Mouse (Mus musculus): ENCODE measurements at regions not wholly inside any gene's neighbourhood (a gene's known extent, or its start where the extent isn't known, plus 50 kb on each side); places are given as distances from the start of the nearest gene placed in this dataset.
"Not testable (repeated sequence)": the region's sequence is repeated elsewhere in the genome, so short reads cannot be mapped to it uniquely, and the experiment has no call there.

DNA sequence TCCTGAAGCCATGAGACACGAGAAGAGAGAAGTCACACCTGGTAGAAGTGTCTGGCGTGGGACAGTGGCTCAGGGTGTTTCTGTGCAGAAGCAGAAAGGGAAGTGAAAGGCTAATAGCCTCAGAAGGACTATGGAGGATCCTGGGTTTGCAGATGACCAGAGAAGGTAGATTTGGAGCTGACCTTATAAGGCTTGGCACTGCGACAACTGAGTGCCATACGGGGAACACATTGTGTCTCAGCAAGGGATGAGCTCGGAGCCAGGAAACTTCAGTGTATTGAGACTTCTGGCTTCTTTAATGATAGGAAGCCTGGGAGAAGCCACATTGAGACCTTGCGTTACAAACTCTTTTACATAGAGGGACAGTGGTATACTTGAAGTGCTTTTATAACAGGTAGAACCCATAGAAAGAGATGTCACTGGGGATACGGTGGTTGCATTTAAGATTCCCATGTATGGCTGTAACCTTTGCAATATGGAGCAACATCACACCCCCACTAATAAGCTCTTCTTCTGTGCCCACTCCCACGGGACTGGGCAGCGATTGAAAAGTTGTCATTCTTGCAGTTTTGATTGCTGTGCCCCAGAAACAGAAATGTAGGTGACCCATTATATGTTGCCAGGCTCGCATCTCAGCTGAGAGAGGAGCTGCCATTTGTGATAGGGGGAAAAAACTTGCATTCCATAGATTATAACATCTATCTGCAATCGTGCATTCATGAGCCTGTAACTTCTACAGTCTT is 61.8 kb upstream of the Dync1i1 start:
- Histone ChIP-seq H3K4me3 (no peak overlapping the region), H3K9me3 (no peaks in the 10 kb centered on the region), H3K36me3 (replicated peaks) (no peaks in the 10 kb centered on the region), H3K27ac (replicated peaks) (no peak overlapping the region), H3K4me1 (no peaks in the 10 kb centered on the region), H3K27me3 (replicated peaks; ENCODE audit: low read depth, poor library complexity, severe bottlenecking) (no peaks in the 10 kb centered on the region)
- 90% methylated on average over 11 of the region's 11 CpGs for WGBS
- DNase-seq (ENCODE audit: low spot score): no peak

DNA sequence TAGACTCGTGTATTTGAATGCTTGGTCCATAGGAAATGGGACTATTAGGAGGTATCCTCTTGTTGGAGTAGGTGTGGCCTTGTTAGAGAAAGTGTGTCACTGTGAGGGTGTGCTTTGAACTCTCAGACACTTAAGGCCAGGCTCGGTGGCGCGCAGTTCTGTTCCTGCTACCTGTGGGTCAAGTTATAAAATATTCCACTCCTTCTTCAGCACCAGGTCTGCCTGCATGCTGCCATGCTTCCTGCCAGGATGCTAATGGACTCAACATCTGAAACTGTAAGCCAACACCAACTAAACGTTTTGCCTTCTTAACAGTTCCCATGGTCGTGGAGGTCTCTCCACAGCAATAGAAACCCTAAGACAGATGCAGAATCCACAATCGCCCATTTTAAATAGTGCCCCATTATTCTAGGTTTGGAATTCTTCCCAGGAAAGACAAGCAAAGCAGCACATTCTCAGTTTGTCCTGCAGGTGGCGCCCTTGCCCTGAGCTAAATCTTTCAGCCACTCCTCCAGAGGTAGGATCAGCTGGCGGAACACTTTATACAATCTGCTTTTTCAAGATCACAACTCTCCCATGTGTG is 80.2 kb upstream of the Dync1i1 start:
- H3K4me3 ChIP-seq: no peak overlapping the region
- 27% methylated on average over 9 of the region's 9 CpGs for WGBS
- H3K27me3 ChIP-seq (replicated peaks; ENCODE audit: low read depth, poor library complexity, severe bottlenecking): no peaks in the 10 kb centered on the region
- no peak overlapping the region for H3K27ac ChIP-seq (replicated peaks)
- no peaks in the 10 kb centered on the region for H3K4me1 ChIP-seq
- H3K36me3 ChIP-seq (replicated peaks): no peaks in the 10 kb centered on the region
- no peaks in the 10 kb centered on the region for H3K9me3 ChIP-seq
- peak; percentile 82 for DNase-seq (ENCODE audit: low spot score)

DNA sequence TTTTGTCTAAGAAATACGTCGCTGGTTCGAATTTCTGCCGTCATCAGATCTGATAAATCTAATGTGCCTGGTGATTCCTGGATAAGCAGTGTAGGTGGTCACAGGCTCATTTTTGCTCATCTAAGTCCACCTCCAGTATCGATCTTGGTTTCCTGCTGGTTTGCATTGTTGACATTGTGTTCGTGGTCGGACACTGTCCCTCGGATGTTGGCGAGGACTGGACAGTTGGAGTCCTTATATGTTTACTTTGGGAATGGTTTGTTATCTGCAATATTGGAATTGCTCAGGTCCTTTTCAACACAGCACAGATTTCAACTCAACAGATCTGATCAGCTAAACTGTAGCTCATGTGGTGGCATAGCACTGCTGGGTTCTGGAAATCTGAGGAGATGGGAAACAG is 91.2 kb upstream of the Dync1i1 start:
- no peaks in the 10 kb centered on the region for H3K27me3 ChIP-seq (replicated peaks; ENCODE audit: low read depth, poor library complexity, severe bottlenecking)
- H3K36me3 ChIP-seq (replicated peaks): no peaks in the 10 kb centered on the region
- WGBS: 91% methylated on average over 9 of the region's 9 CpGs
- no peak overlapping the region for H3K4me3 ChIP-seq
- no peak overlapping the region for H3K27ac ChIP-seq (replicated peaks)
- no peak for DNase-seq (ENCODE audit: low spot score)
- H3K4me1 ChIP-seq: no peaks in the 10 kb centered on the region
- H3K9me3 ChIP-seq: no peaks in the 10 kb centered on the region

DNA sequence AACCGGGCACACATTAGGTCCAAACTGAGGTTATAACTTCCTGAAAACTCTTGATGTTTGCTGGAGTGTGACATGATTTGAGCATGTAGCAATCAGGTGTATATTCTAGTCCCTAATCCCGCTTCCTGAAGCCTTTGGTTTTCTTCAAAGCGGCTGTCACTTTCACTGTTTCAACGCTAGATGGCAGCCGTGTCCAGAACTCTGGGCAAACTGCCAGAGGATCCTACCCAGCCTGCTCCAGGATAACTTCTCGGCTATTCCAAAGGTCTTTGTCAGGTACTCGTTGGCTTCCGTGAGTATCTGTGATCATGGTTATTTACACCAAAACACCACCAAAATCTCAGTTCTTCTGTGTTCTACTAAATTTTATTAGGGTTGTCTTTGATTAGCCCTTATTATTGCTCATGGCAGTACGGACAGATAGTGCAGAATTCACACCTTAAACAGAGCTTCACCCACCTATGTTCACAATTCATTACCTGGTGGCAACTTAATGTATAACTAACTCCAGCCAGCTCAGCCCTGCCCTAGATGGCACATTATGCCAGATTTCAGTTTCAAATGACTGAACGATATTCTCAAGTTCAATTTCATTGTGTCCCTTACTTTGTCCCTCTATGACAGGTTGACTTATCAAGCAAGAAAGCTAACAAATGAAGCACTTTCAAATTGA is 92.3 kb upstream of the Dync1i1 start:
- H3K4me3 ChIP-seq: no peak overlapping the region
- H3K27me3 ChIP-seq (replicated peaks; ENCODE audit: low read depth, poor library complexity, severe bottlenecking): no peaks in the 10 kb centered on the region
- no peaks in the 10 kb centered on the region for H3K4me1 ChIP-seq
- 27% methylated on average over 10 of the region's 10 CpGs for WGBS
- no peak overlapping the region for H3K27ac ChIP-seq (replicated peaks)
- no peaks in the 10 kb centered on the region for H3K36me3 ChIP-seq (replicated peaks)
- H3K9me3 ChIP-seq: no peaks in the 10 kb centered on the region
- DNase-seq (ENCODE audit: low spot score): peak; percentile 64

- DNase-seq (ENCODE audit: low spot score): no peak
- Histone ChIP-seq H3K9me3 (no peaks in the 10 kb centered on the region), H3K36me3 (replicated peaks) (no peaks in the 10 kb centered on the region), H3K4me3 (no peak overlapping the region), H3K27ac (replicated peaks) (no peak overlapping the region), H3K27me3 (replicated peaks; ENCODE audit: low read depth, poor library complexity, severe bottlenecking) (no peaks in the 10 kb centered on the region), H3K4me1 (no peaks in the 10 kb centered on the region)
- WGBS: 83% methylated on average over 2 of the region's 2 CpGs
Observed at GRCm38 (mm10) chr6:5624085-5624484, 101.4 kb upstream of the Dync1i1 start.

- WGBS: 93% methylated on average over 3 of the region's 3 CpGs
- no peaks in the 10 kb centered on the region for H3K4me1 ChIP-seq
Observed at GRCm38 (mm10) chr6:5621582-5621981, 103.9 kb upstream of the Dync1i1 start.

GRCm38 (mm10) chr6:5594011-5594410 is 97.9 kb upstream of the Pdk4 start:
- DNase-seq (ENCODE audit: low spot score): no peak
- H3K27ac ChIP-seq (replicated peaks): no peak overlapping the region
- 74% methylated on average over 6 of the region's 6 CpGs for WGBS
- no peaks in the 10 kb centered on the region for H3K9me3 ChIP-seq
- H3K36me3 ChIP-seq (replicated peaks): no peaks in the 10 kb centered on the region
- H3K4me1 ChIP-seq: no peaks in the 10 kb centered on the region
- H3K27me3 ChIP-seq (replicated peaks; ENCODE audit: low read depth, poor library complexity, severe bottlenecking): no peaks in the 10 kb centered on the region
- no peak overlapping the region for H3K4me3 ChIP-seq

More at GRCm38 (mm10) chr6:5621582-5621981, 103.9 kb upstream of the Dync1i1 start:
- no peaks in the 10 kb centered on the region for H3K36me3 ChIP-seq (replicated peaks)
- no peaks in the 10 kb centered on the region for H3K9me3 ChIP-seq
- H3K27ac ChIP-seq (replicated peaks): no peak overlapping the region
- H3K27me3 ChIP-seq (replicated peaks; ENCODE audit: low read depth, poor library complexity, severe bottlenecking): no peaks in the 10 kb centered on the region
- DNase-seq (ENCODE audit: low spot score): no peak
- H3K4me3 ChIP-seq: no peak overlapping the region

- Histone ChIP-seq H3K9me3 (no peaks in the 10 kb centered on the region), H3K4me1 (no peaks in the 10 kb centered on the region), H3K27ac (replicated peaks) (no peak overlapping the region), H3K36me3 (replicated peaks) (no peaks in the 10 kb centered on the region), H3K27me3 (replicated peaks; ENCODE audit: low read depth, poor library complexity, severe bottlenecking) (no peaks in the 10 kb centered on the region), H3K4me3 (no peak overlapping the region)
- DNase-seq (ENCODE audit: low spot score): peak; percentile 68
- WGBS: 10% methylated on average over 10 of the region's 10 CpGs
Observed at GRCm38 (mm10) chr6:5589635-5590034, 93.5 kb upstream of the Pdk4 start.

DNA sequence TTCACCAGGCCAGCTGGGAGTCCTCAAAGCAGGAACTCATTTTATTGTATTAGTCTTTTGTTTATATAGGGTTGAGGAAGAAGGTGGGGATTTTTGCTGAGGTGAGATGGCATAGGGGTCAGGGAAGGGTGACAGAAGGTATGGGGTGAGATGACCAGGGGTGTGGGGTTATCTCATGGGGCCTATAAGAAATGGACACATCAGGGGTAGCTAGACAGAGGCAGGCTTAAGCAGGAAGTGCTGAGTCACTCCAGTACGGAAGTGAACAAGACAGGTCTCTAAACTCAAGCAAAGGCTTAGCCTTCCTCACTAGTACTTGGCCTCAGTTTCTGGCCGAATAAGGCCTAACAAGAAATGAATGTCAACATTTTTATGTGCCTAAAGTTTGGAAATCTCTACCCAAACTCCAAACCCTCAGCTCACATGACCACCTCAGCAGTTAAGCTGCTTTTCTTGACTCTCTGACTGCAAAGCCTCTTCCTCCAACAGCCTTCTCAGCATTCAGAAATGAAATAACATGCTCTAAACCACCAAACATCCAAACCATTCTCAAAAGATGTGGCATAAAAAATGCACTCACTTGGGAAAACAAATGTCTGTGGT is 86.9 kb upstream of the Pdk4 start:
- Histone ChIP-seq H3K27me3 (replicated peaks; ENCODE audit: low read depth, poor library complexity, severe bottlenecking) (no peaks in the 10 kb centered on the region), H3K9me3 (no peaks in the 10 kb centered on the region), H3K4me3 (no peak overlapping the region), H3K36me3 (replicated peaks) (no peaks in the 10 kb centered on the region), H3K27ac (replicated peaks) (no peak overlapping the region), H3K4me1 (no peaks in the 10 kb centered on the region)
- WGBS: 80% methylated on average over 2 of the region's 2 CpGs
- DNase-seq (ENCODE audit: low spot score): no peak

DNA sequence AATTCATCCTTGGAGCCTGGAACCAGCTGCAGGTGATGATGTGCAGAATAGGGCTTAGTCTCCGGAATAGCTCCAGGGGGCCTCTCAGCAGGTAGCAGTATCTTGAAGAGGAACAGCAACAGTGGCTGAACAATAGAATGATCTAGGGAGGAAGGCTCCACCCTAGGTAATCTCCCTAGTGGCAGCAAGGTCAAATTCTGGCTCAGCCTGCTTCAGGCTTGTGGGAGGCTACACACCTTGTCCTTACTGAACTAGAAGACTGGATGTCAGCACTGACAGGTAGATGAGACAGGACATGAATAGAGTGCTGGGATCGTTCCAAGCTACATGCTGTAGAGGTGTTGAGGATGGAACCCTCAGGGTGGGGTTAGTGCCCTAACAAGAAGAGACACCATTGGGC is 80.8 kb upstream of the Pdk4 start:
- H3K9me3 ChIP-seq; H3K4me1 ChIP-seq; H3K4me3 ChIP-seq; H3K27me3 ChIP-seq (replicated peaks; ENCODE audit: low read depth, poor library complexity, severe bottlenecking); H3K27ac ChIP-seq (replicated peaks); H3K36me3 ChIP-seq (replicated peaks); DNase-seq (ENCODE audit: low spot score): not testable (repeated sequence)
- 86% methylated on average over 2 of the region's 2 CpGs for WGBS

GRCm38 (mm10) chr6:5566582-5566981 is 70.5 kb upstream of the Pdk4 start:
- H3K27me3 ChIP-seq (replicated peaks; ENCODE audit: low read depth, poor library complexity, severe bottlenecking): no peaks in the 10 kb centered on the region
- no peak for DNase-seq (ENCODE audit: low spot score)
- WGBS: 85% methylated on average over 5 of the region's 5 CpGs

DNA sequence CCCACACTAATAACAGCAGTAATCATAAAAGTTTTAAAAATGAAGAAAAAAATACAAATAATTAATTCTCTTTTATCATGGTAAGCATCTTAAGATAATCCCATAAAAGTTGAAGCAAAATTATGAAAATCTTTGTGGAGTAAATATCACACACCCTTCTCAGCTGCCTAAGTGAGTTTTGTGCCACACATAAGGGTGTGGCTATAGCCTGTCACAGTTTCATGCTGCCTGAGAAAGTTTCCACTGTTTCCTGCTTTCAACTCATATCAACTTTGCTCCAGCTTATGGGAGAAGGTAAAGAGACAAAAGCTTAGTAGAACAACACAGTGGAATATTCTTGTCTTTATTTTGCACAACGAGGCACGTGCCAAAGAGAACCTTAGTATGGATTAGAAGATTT is 68.9 kb upstream of the Pdk4 start:
- no peaks in the 10 kb centered on the region for H3K4me1 ChIP-seq
- 90% methylated on average over 2 of the region's 2 CpGs for WGBS
- H3K36me3 ChIP-seq (replicated peaks): no peaks in the 10 kb centered on the region

More at GRCm38 (mm10) chr6:5566582-5566981, 70.5 kb upstream of the Pdk4 start:
- H3K36me3 ChIP-seq (replicated peaks): no peaks in the 10 kb centered on the region
- H3K4me1 ChIP-seq: no peaks in the 10 kb centered on the region
- no peak overlapping the region for H3K4me3 ChIP-seq
- H3K9me3 ChIP-seq: no peaks in the 10 kb centered on the region
- H3K27ac ChIP-seq (replicated peaks): no peak overlapping the region

More for the DNA sequence above, 68.9 kb upstream of the Pdk4 start:
- Histone ChIP-seq H3K27ac (replicated peaks) (no peak overlapping the region), H3K27me3 (replicated peaks; ENCODE audit: low read depth, poor library complexity, severe bottlenecking) (no peaks in the 10 kb centered on the region), H3K4me3 (no peak overlapping the region), H3K9me3 (no peaks in the 10 kb centered on the region)
- no peak for DNase-seq (ENCODE audit: low spot score)
